Mouse (Mus musculus) hindbrain, embryonic 13.5 days (tissue): ENCODE measurements around the gene Nisch. TPM values are rescaled to one million over a fixed set of nuclear protein-coding genes. Genes with fewer than 3 reads are reported as not detected.

Experiments used
- ATAC-seq: fragments of 200-750 bp; cut with Nextera tagmentation; 2 replicates; pipeline ENCODE4 v1.8.0; 2017; ENCODE audit warnings: moderate TSS enrichment; ENCODE audit not compliant: low FRiP score
- H3K27ac ChIP-seq: fragments of 300-500 bp; sonication (generic); 2 replicates; pipeline ENCODE4 v1.5.1; 2015; ENCODE audit warnings: inconsistent platforms, mild to moderate bottlenecking, moderate library complexity
- H3K27me3 ChIP-seq: fragments of 300-500 bp; sonication (generic); 2 replicates; pipeline ENCODE4 v1.6.1; 2015; ENCODE audit warnings: mild to moderate bottlenecking, inconsistent platforms
- H3K36me3 ChIP-seq: fragments of 300-500 bp; sonication (generic); 2 replicates; pipeline ENCODE4 v1.6.1; 2015; ENCODE audit warnings: mild to moderate bottlenecking, inconsistent platforms
- H3K4me1 ChIP-seq: fragments of 300-500 bp; sonication (generic); replicated peaks from 2 replicates; pipeline ENCODE4 v1.6.1; 2015; ENCODE audit warnings: inconsistent platforms
- H3K4me2 ChIP-seq: fragments of 300-500 bp; sonication (generic); 2 replicates; pipeline ENCODE4 v1.6.1; 2015; ENCODE audit warnings: inconsistent platforms, mild to moderate bottlenecking, moderate library complexity
- H3K4me3 ChIP-seq: fragments of 300-500 bp; sonication (generic); 2 replicates; pipeline ENCODE4 v1.5.1; 2015; ENCODE audit warnings: mild to moderate bottlenecking, inconsistent platforms
- H3K9ac ChIP-seq: fragments of 300-500 bp; sonication (generic); 2 replicates; pipeline ENCODE4 v1.6.1; 2015; ENCODE audit warnings: mild to moderate bottlenecking, inconsistent platforms
- H3K9me3 ChIP-seq: fragments of 300-500 bp; sonication (generic); 2 replicates; pipeline ENCODE4 v1.6.1; 2016; ENCODE audit warnings: inconsistent platforms
- WGBS: fragments of 180-500 bp; shearing (Covaris S2); methylation state at CpG from one replicate; pipeline ENCODE4 v1.1.7; 2015; 5-methylcytosine and 5-hydroxymethylcytosine counted together
- polyA plus RNA-seq: library from polyadenylated mRNA; unstranded; fragments of >200 nt; fragmentation: Nextera tagmentation; extraction: Ambion mirVana; gene quantifications from 2 replicates; pipeline ENCODE4 v1.2.1, GENCODE M21; 2015

The Nisch gene
- polyA plus RNA-seq, 1 experiment from 2014 or later = 315 TPM

DNA sequence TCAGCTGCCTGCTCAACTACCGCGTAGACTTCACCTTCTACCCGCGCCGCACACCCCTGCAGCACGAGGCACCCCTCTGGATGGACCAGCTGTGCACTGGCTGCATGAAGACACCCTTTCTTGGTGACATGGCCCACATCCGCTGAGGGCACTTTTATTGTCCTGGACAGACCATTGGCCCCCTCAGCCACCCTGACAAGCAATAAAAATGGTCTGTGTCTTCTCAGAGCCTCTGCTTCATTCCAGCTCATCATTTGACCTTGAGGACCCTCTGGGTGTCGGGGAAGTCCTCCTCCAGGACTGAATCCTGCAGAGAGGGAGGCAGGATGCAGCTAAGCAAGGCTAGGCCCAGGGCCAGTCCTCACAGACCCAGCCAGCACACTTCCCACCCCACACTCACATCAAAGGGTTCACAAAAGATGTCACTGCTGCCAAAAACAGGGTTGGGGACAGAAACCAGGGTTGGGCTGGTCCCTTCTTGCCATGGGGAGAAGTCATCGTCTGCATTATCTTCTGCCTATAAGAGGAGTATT is 77.8 kb downstream of the Nisch start:
- no peak overlapping the region for H3K27ac ChIP-seq
- no peak overlapping the region for H3K4me2 ChIP-seq
- peaks cover 15% of the 10 kb centered on the region for H3K4me1 ChIP-seq
- no peak for ATAC-seq
- no peaks in the 10 kb centered on the region for H3K27me3 ChIP-seq
- no peak overlapping the region for H3K9ac ChIP-seq
- H3K36me3 ChIP-seq = peaks cover 88% of the 10 kb centered on the region
- H3K4me3 ChIP-seq = no peak overlapping the region
- WGBS = 94% methylated on average over 9 of the region's 9 CpGs
- no peaks in the 10 kb centered on the region for H3K9me3 ChIP-seq

DNA sequence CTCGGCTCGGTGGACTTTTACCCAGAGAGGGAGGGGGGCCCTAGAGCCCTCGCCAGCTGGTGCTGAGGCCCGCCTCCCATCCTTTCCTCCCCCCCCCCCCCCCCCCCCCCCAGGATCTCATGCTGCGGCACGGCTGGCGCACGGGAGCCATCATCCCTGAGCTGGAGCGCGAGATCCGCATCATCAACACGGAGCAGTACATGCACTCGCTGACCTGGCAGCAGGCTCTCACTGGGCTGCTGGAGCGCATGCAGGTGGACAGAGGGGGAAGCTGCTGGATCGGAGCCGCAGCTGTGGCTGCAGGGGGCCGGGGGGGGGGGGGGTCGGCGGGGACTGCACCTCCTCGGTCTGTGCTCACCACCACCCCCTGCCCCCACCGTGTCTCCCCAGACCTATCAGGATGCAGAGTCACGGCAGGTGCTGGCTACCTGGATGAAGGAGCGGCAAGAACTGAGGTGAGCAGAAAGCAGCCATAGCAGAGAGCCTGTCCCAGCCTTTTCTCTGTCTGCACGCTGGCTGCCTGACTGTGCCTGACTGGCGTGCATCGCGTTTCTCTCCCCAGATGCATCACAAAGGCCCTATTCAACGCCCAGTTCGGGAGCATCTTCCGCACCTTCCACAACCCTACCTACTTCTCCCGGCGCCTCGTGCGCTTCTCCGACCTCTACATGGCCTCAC is 78.4 kb downstream of the Nisch start:
- WGBS = 82% methylated on average over 22 of the region's 35 CpGs
- peaks cover 21% of the 10 kb centered on the region for H3K4me1 ChIP-seq
- no peak overlapping the region for H3K9ac ChIP-seq
- no peaks in the 10 kb centered on the region for H3K27me3 ChIP-seq
- H3K4me2 ChIP-seq = no peak overlapping the region
- H3K27ac ChIP-seq = no peak overlapping the region
- ATAC-seq = no peak
- H3K4me3 ChIP-seq = no peak overlapping the region
- no peaks in the 10 kb centered on the region for H3K9me3 ChIP-seq
- peaks cover 88% of the 10 kb centered on the region for H3K36me3 ChIP-seq

DNA sequence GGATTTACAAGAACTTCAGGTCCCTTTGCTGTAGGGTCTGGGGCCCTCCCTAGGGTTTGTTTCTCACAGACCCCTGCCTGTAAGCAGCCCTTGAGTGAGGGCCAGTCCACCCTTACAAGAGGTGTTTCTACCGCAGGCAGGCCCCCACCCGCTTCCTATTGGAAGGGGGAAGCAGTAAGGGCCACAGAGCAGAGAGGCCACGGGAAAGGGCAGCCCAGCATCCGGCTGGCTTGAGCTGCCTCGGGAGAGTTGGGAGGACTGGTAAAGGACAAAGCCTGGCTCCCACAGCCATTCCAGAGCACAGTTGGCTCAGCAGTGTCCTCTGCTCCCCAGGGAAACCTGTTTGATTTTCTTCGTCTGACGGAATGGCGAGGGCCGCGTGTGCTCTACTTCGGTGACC is 79.0 kb downstream of the Nisch start:
- Histone ChIP-seq H3K27ac (no peak overlapping the region), H3K27me3 (no peaks in the 10 kb centered on the region), H3K9ac (no peak overlapping the region), H3K9me3 (no peaks in the 10 kb centered on the region), H3K4me3 (no peak overlapping the region), H3K36me3 (peaks cover 84% of the 10 kb centered on the region), H3K4me1 (peaks cover 27% of the 10 kb centered on the region), H3K4me2 (no peak overlapping the region)
- no peak for ATAC-seq
- WGBS = 75% methylated on average over 11 of the region's 11 CpGs

DNA sequence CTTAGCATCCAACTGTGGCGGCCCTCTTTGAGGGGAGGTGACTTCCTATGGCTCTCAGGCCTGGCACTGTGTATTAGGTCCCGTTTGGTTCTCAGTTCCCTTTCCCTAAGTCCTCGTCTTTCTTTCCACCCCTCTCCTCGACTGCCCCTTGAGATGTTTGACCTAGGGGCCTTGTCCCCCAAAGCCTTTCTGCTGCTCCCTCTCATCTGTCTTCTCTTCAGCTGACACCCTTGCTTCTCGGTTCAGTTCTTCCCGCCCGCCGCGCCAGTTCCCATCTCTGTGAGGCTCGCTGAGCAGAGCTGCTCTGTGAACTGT is 79.5 kb downstream of the Nisch start:
- ATAC-seq = no peak
- Histone ChIP-seq H3K36me3 (peaks cover 78% of the 10 kb centered on the region), H3K27ac (no peak overlapping the region), H3K4me1 (peaks cover 32% of the 10 kb centered on the region), H3K4me2 (no peak overlapping the region), H3K9ac (no peak overlapping the region), H3K9me3 (no peaks in the 10 kb centered on the region), H3K4me3 (no peak overlapping the region), H3K27me3 (no peaks in the 10 kb centered on the region)
- WGBS = 81% methylated on average over 10 of the region's 10 CpGs

DNA sequence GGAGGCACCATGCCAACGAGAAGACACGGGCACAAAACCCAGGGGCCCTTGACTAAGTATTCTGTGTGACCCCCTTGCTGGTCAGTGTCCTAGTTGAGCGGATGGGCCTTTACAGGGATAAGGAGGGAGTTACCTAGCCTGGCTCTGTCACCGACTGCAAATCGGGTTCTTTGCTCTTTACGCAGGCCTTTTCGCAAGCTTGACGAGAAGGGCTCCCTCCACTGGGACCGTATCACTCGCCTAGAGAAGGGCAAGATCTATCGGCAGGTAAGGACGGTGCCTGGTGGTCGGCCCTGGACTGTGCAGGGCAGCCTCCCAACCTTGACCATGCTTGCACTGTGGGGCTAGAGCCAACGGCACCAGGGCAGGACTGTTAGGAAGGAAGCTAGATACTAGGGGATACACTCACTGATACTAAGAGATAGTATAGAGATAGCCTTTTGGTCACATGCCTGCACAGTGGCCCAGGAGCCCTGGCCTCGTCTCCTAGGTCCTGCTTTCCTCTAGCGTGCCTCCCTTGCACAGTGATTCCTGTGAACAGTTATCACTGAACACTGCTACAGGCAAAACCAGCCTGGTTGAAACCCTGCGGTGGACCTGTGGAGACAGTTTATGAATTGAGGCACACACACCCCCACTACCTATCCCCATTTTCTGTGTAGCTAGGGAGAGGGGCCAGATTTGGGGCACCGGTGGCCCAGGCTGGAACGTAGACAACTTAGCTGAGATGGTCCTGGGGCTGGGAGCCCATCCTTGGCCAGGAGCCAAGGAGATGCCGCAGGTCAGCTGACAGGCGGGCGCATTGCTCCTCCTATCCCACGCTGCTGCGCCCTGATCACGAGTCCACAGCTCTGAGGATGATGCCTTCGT is 80.1 kb downstream of the Nisch start:
- peaks cover 38% of the 10 kb centered on the region for H3K4me1 ChIP-seq
- no peak overlapping the region for H3K4me3 ChIP-seq
- H3K36me3 ChIP-seq = peaks cover 72% of the 10 kb centered on the region
- WGBS = 94% methylated on average over 26 of the region's 26 CpGs
- ATAC-seq = no peak
- no peaks in the 10 kb centered on the region for H3K27me3 ChIP-seq
- no peaks in the 10 kb centered on the region for H3K9me3 ChIP-seq
- H3K4me2 ChIP-seq = no peak overlapping the region
- H3K9ac ChIP-seq = no peak overlapping the region
- no peak overlapping the region for H3K27ac ChIP-seq

DNA sequence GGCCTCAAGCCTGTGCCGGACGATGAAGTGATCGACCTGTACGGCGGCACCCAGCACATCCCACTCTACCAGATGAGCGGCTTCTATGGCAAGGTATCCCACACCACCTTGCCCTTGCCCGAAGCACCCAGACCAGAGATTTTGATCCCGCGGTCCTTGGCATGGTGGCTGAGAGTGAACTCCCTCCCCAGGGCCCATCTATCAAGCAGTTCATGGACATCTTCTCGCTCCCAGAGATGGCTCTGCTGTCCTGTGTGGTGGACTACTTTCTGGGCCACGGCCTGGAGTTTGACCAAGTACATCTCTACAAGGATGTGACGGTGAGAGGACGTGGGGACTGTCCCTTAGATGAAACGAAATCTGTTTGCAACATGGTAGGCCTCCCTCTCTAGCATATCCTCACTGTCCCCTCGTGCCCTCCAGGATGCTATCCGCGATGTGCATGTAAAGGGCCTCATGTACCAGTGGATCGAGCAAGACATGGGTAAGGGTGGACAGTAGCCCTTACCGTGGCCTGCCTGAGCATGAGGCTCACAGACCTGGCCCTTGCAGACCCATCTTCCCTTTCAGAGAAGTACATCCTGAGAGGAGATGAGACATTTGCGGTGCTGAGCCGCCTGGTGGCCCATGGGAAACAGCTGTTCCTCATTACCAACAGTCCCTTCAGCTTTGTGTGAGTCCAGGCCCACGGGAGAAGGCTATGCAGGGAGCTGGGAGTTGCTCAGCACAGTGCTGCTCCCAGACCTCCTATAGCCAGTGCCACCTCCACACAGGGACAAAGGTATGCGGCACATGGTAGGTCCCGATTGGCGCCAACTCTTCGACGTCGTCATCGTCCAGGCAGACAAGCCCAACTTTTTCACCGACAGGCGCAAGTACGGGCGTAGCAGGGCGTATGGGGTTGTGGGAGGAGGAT is 81.0 kb downstream of the Nisch start:
- ATAC-seq = no peak

GRCm38 (mm10) chr14:31134015-31135000 is 82.4 kb downstream of the Nisch start:
- peaks cover 48% of the 10 kb centered on the region for H3K4me1 ChIP-seq
- H3K9me3 ChIP-seq = no peaks in the 10 kb centered on the region
- H3K36me3 ChIP-seq = peaks cover 49% of the 10 kb centered on the region
- H3K27me3 ChIP-seq = no peaks in the 10 kb centered on the region
- H3K4me2 ChIP-seq = no peak overlapping the region
- H3K4me3 ChIP-seq = no peak overlapping the region
- WGBS = 82% methylated on average over 25 of the region's 25 CpGs
- H3K9ac ChIP-seq = 0 out of 2 replicates have a peak overlapping the region, but pooled peaks have one; percentile 46
- no peak for ATAC-seq
- H3K27ac ChIP-seq = peak overlapping the region; percentile 37

More for the DNA sequence above, 81.0 kb downstream of the Nisch start:
- Histone ChIP-seq H3K4me3 (no peak overlapping the region), H3K4me1 (peaks cover 38% of the 10 kb centered on the region), H3K9ac (no peak overlapping the region), H3K9me3 (no peaks in the 10 kb centered on the region), H3K27me3 (no peaks in the 10 kb centered on the region), H3K27ac (no peak overlapping the region), H3K4me2 (no peak overlapping the region), H3K36me3 (peaks cover 63% of the 10 kb centered on the region)
- 97% methylated on average over 34 of the region's 34 CpGs for WGBS

GRCm38 (mm10) chr14:31133023-31133665 is 83.6 kb downstream of the Nisch start:
- WGBS = 77% methylated on average over 11 of the region's 11 CpGs

DNA sequence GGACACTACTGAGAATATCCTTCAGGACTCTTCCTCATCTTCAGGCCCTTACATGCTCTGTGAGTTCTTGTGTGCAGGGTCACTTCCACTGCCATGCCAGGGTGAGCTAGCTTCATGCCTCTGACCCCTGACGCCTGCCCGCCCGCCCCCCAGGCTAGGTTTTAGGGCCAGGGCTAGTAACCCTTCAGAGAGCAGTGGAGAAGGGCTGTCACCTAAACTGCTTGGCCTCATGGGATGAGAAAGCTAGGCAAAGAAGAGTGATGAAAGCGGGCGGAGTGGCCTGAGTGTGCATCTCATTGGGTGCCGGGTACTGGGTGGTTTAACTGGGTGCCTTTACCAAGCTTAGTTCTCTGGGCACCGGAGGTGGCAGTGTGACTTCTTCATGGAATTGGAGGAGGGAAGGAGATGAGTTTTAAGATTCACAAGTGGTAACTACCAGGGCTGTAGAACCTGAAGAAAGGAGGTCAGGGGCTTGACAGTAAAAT is 84.2 kb downstream of the Nisch start:
- H3K27ac ChIP-seq = no peak overlapping the region
- peaks cover 31% of the 10 kb centered on the region for H3K36me3 ChIP-seq
- WGBS = 87% methylated on average over 7 of the region's 7 CpGs
- H3K9me3 ChIP-seq = no peaks in the 10 kb centered on the region
- no peaks in the 10 kb centered on the region for H3K27me3 ChIP-seq
- H3K9ac ChIP-seq = peak overlapping the region; percentile 92
- peak overlapping the region; percentile 87 for H3K4me3 ChIP-seq
- H3K4me1 ChIP-seq = peaks cover 50% of the 10 kb centered on the region
- H3K4me2 ChIP-seq = peak overlapping the region; percentile 75
- ATAC-seq = no peak

More at GRCm38 (mm10) chr14:31133023-31133665, 83.6 kb downstream of the Nisch start:
- peaks cover 51% of the 10 kb centered on the region for H3K4me1 ChIP-seq
- no peaks in the 10 kb centered on the region for H3K27me3 ChIP-seq
- peak overlapping the region; percentile 75 for H3K4me2 ChIP-seq
- no peak for ATAC-seq
- peak overlapping the region; percentile 46 for H3K9ac ChIP-seq
- H3K36me3 ChIP-seq = peaks cover 37% of the 10 kb centered on the region
- H3K9me3 ChIP-seq = no peaks in the 10 kb centered on the region
- H3K27ac ChIP-seq = peak overlapping the region; percentile 37; the same call in 1 of the 2 replicates
- no peak overlapping the region for H3K4me3 ChIP-seq

GRCm38 (mm10) chr14:31132031-31132430 is 84.7 kb downstream of the Nisch start:
- 9% methylated on average over 6 of the region's 6 CpGs for WGBS
- no peak for ATAC-seq
- H3K4me1 ChIP-seq = peaks cover 55% of the 10 kb centered on the region

More at GRCm38 (mm10) chr14:31132031-31132430, 84.7 kb downstream of the Nisch start:
- H3K9ac ChIP-seq = peak overlapping the region; percentile 92
- H3K9me3 ChIP-seq = no peaks in the 10 kb centered on the region
- H3K4me3 ChIP-seq = peak overlapping the region; percentile 87
- peaks cover 26% of the 10 kb centered on the region for H3K36me3 ChIP-seq
- peak overlapping the region; percentile 75 for H3K4me2 ChIP-seq
- H3K27me3 ChIP-seq = no peaks in the 10 kb centered on the region
- peak overlapping the region; percentile 90; the same call in 1 of the 2 replicates for H3K27ac ChIP-seq
